Mouse (Mus musculus): ENCODE measurements around the gene Vmn1r188.
"Not testable (repeated sequence)": the region's sequence is repeated elsewhere in the genome, so short reads cannot be mapped to it uniquely, and the experiment has no call there.

Gene Vmn1r188

DNA sequence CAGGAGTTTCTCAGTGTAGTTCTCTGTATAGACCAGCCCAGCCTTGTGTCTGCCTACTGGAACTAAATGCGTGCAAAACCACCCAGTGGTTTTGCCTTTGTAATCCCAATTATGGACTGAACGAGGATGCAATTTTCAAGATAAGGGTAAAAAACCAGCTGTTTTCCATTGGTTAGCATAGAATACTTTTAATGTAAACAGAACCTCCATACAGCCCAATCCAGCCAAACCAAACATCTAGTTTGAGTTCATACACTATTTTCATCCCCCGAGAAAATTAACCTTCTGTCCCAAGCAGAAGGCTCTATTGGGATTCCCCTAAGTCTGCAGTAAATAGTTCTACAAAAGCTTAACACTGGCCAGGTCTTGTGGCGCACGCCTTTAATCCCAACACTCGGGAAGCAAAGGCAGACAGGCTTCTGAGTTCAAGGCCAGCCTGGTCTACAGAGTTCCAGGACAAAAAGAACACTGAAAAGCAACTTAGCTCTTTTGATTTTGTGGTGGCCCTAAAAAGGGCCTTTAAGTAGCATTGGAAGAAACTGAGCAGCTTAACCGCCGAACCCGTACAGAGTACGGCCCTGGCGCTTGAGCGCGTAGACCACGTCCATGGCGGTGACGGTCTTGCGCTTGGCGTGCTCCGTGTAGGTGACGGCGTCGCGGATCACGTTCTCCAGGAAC lies 43.6 kb upstream of the Vmn1r188 start:
- no peaks in the 10 kb centered on the region for H3K36me3 ChIP-seq (ENCODE audit: insufficient read depth, low read length)
- TF ChIP-seq POU5F1 (IDR thresholded peaks at IDR 0.05; ENCODE audit: borderline replicate concordance, low read length) (no peak), NANOG (IDR thresholded peaks at IDR 0.05; ENCODE audit: borderline replicate concordance, low read length) (no peak), CTCF (conservative IDR thresholded peaks at IDR 0.05; ENCODE audit: low read length) (no peak)
- peaks cover 52% of the 10 kb centered on the region for H3K4me1 ChIP-seq (replicated peaks; ENCODE audit: low read depth, low read length)
- peak overlapping the region; percentile 80 for H3K4me3 ChIP-seq (replicated peaks; ENCODE audit: low read length)
- H3K9me3 ChIP-seq (ENCODE audit: low read length) = no peaks in the 10 kb centered on the region
- no peaks in the 10 kb centered on the region for H3K27me3 ChIP-seq (ENCODE audit: insufficient read depth, low read length)

- H3K27me3 ChIP-seq (ENCODE audit: insufficient read depth, low read length) = not testable (repeated sequence)
Measured at GRCm38 (mm10) chr13:22041142-22041536, 43.1 kb upstream of the Vmn1r188 start, which contains the start of gene Hist1h4i. Gene Hist1h4i (minus strand): TSS chr13:22041362.

GRCm38 (mm10) chr13:22041651-22042567 lies 42.3 kb upstream of the Vmn1r188 start:
- H3K9me3 ChIP-seq (ENCODE audit: low read length) = no peaks in the 10 kb centered on the region
- peaks cover 49% of the 10 kb centered on the region for H3K4me1 ChIP-seq (replicated peaks; ENCODE audit: low read depth, low read length)
- no peak for TF ChIP-seq CTCF (conservative IDR thresholded peaks at IDR 0.05; ENCODE audit: low read length)
- no peaks in the 10 kb centered on the region for H3K36me3 ChIP-seq (ENCODE audit: insufficient read depth, low read length)
- no peaks in the 10 kb centered on the region for H3K27me3 ChIP-seq (ENCODE audit: insufficient read depth, low read length)
- H3K4me3 ChIP-seq (replicated peaks; ENCODE audit: low read length) = peak overlapping the region; percentile 80

More at GRCm38 (mm10) chr13:22041142-22041536, 43.1 kb upstream of the Vmn1r188 start, which contains the start of gene Hist1h4i:
- Histone ChIP-seq H3K4me1 (replicated peaks; ENCODE audit: low read depth, low read length) (peaks cover 54% of the 10 kb centered on the region), H3K4me3 (replicated peaks; ENCODE audit: low read length) (peak within 1 kb of the TSS; percentile 80)
- H3K9me3 ChIP-seq (ENCODE audit: low read length); H3K36me3 ChIP-seq (ENCODE audit: insufficient read depth, low read length): not testable (repeated sequence)

GRCm38 (mm10) chr13:22042568-22043502 lies 41.4 kb upstream of the Vmn1r188 start, which contains the start of the genes Hist1h2ag and Hist1h2bj:
Gene Hist1h2ag (minus strand): TSS chr13:22042944.
Gene Hist1h2bj (plus strand): TSS chr13:22043214.
- H3K27me3 ChIP-seq (ENCODE audit: insufficient read depth, low read length); H3K9me3 ChIP-seq (ENCODE audit: low read length); H3K36me3 ChIP-seq (ENCODE audit: insufficient read depth, low read length): not testable (repeated sequence)
- H3K4me3 ChIP-seq (replicated peaks; ENCODE audit: low read length) = peak within 1 kb of the TSS; percentile 80
- H3K4me1 ChIP-seq (replicated peaks; ENCODE audit: low read depth, low read length) = peaks cover 44% of the 10 kb centered on the region

DNA sequence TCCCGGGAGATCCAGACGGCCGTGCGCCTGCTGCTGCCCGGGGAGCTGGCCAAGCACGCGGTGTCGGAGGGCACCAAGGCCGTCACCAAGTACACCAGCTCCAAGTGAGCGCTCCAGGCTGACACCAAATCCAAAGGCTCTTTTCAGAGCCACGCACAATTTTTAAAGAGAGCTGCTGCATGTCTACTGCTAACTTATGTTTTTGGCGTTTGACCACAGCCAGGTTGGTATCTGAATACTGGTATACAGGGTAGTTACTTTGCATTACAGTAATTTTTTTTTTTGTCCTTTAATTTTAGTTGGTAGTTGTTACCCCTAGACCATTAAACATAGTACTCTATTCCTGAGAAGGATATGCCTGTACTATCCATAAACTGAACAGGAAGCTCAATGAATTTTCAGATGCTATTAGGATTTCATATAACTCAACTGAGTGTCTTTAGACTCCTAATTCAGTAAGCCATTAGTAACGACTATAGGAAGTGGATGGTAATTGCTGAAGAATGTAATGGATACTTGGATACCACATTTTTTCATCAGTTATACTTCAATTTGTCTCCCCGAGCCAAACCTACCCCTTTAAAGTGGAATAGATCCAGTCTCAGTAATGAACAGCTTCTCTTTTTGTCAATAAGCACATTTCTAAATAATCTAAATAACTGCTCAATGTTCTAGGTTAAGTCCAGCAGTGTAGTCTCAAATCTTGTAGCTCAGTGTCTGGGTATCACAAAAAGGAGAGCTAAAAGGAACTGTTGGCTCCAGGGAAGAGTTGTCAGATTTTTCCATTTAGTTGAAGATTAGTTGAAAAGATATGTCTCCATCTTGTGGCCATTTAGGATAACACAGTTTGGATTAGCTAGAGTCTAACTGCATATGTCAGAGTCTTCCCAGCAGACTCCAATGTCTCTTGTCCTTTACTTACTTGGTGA lies 40.5 kb upstream of the Vmn1r188 start:
- Histone ChIP-seq H3K27me3 (ENCODE audit: insufficient read depth, low read length) (no peaks in the 10 kb centered on the region; the same call in 1 of the 2 replicates), H3K36me3 (ENCODE audit: insufficient read depth, low read length) (no peaks in the 10 kb centered on the region), H3K4me1 (replicated peaks; ENCODE audit: low read depth, low read length) (peaks cover 48% of the 10 kb centered on the region), H3K4me3 (replicated peaks; ENCODE audit: low read length) (peak overlapping the region; percentile 64), H3K9me3 (ENCODE audit: low read length) (no peaks in the 10 kb centered on the region)
- TF ChIP-seq CTCF (conservative IDR thresholded peaks at IDR 0.05; ENCODE audit: low read length) (peak; percentile 53), NANOG (IDR thresholded peaks at IDR 0.05; ENCODE audit: borderline replicate concordance, low read length) (no peak)

DNA sequence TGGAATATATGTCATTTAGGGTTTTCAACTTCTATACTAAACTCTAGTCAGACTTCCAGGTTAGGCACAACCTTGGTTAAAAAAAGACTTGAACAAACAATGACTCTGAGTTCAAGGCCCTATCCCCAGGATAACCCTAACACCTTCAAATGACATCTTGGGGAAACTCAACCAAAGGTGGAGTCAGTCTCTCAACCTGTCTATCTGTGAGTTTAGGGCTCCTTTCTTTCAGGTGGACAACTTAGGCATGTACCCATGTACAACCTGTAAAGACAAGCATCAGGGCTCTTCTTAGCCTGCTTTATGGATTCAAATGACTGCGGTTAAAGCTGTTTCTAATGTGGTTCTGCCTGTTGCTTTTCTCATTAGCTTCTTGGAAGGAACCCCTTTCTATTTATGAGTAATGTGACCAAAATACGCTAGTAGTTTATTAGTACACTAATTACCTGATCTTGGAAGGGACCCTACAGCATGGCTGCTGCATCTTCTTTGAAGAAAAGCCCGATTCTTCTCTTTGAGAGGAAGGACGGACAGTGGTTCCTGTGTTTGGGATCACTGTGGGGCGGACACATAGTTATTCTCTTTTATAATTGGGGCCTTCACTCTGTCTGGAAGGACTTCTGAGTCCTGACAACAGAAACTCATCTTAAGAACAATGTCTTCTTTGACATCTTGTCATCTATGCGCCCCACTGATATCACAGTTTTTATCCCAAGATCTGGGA lies 39.6 kb upstream of the Vmn1r188 start:
- Histone ChIP-seq H3K27me3 (ENCODE audit: insufficient read depth, low read length) (no peaks in the 10 kb centered on the region; the same call in 1 of the 2 replicates), H3K9me3 (ENCODE audit: low read length) (no peaks in the 10 kb centered on the region), H3K36me3 (ENCODE audit: insufficient read depth, low read length) (no peaks in the 10 kb centered on the region), H3K4me3 (replicated peaks; ENCODE audit: low read length) (no peak overlapping the region), H3K4me1 (replicated peaks; ENCODE audit: low read depth, low read length) (peaks cover 45% of the 10 kb centered on the region)
- TF ChIP-seq POU5F1 (IDR thresholded peaks at IDR 0.05; ENCODE audit: borderline replicate concordance, low read length) = no peak
- no peak for TF ChIP-seq CTCF (conservative IDR thresholded peaks at IDR 0.05; ENCODE audit: low read length)
- no peak for TF ChIP-seq NANOG (IDR thresholded peaks at IDR 0.05; ENCODE audit: borderline replicate concordance, low read length)

GRCm38 (mm10) chr13:22045311-22045710 lies 38.9 kb upstream of the Vmn1r188 start:
- Histone ChIP-seq H3K4me1 (replicated peaks; ENCODE audit: low read depth, low read length) (peaks cover 48% of the 10 kb centered on the region), H3K9me3 (ENCODE audit: low read length) (no peaks in the 10 kb centered on the region), H3K4me3 (replicated peaks; ENCODE audit: low read length) (no peak overlapping the region), H3K36me3 (ENCODE audit: insufficient read depth, low read length) (no peaks in the 10 kb centered on the region), H3K27me3 (ENCODE audit: insufficient read depth, low read length) (no peaks in the 10 kb centered on the region; the same call in 1 of the 2 replicates)
- TF ChIP-seq NANOG (IDR thresholded peaks at IDR 0.05; ENCODE audit: borderline replicate concordance, low read length) (no peak), CTCF (conservative IDR thresholded peaks at IDR 0.05; ENCODE audit: low read length) (no peak), POU5F1 (IDR thresholded peaks at IDR 0.05; ENCODE audit: borderline replicate concordance, low read length) (no peak)
